Mouse (Mus musculus) embryonic facial prominence, embryonic 10.5 days (tissue): ENCODE data around the gene Gab1. TPM values are rescaled to one million over a fixed set of nuclear protein-coding genes. Genes with fewer than 3 reads are reported as not detected.

ENCODE experiments used
- DNase-seq: peaks from one replicate; pipeline ENCODE4 v3.0.0-alpha.2; 2017; ENCODE audit warnings: low spot score
- H3K27ac ChIP-seq: fragments of 300-500 bp; sonication (generic); replicated peaks from 2 replicates; pipeline ENCODE4 v1.5.1; 2016; ENCODE audit warnings: mild to moderate bottlenecking
- H3K27me3 ChIP-seq: fragments of 300-500 bp; sonication (generic); replicated peaks from 2 replicates; pipeline ENCODE4 v1.6.1; 2016; ENCODE audit warnings: low read depth, mild to moderate bottlenecking; ENCODE audit not compliant: poor library complexity, severe bottlenecking
- H3K36me3 ChIP-seq: fragments of 300-500 bp; sonication (generic); replicated peaks from 2 replicates; pipeline ENCODE4 v1.6.1; 2016; ENCODE audit warnings: mild to moderate bottlenecking, moderate library complexity
- H3K4me1 ChIP-seq: fragments of 300-500 bp; sonication (generic); 2 replicates; pipeline ENCODE4 v1.6.1; 2016
- H3K4me3 ChIP-seq: fragments of 300-500 bp; sonication (generic); 2 replicates; pipeline ENCODE4 v1.5.1; 2016; ENCODE audit warnings: mild to moderate bottlenecking, moderate library complexity
- H3K9me3 ChIP-seq: fragments of 300-500 bp; sonication (generic); 2 replicates; pipeline ENCODE4 v1.6.1; 2016; ENCODE audit warnings: mild to moderate bottlenecking
- WGBS: fragments of 180-500 bp; shearing (Covaris S2); methylation state at CpG from one replicate; pipeline ENCODE4 v1.1.7; 2016; 5-methylcytosine and 5-hydroxymethylcytosine counted together
- polyA plus RNA-seq: library from polyadenylated mRNA; unstranded; fragments of >200 nt; fragmentation: Nextera tagmentation; extraction: Ambion mirVana; gene quantifications from 2 replicates; pipeline ENCODE4 v1.2.1, GENCODE M21; 2016

The Gab1 gene
- polyA plus RNA-seq, 1 experiment from 2014 or later = 15.0 TPM

DNA sequence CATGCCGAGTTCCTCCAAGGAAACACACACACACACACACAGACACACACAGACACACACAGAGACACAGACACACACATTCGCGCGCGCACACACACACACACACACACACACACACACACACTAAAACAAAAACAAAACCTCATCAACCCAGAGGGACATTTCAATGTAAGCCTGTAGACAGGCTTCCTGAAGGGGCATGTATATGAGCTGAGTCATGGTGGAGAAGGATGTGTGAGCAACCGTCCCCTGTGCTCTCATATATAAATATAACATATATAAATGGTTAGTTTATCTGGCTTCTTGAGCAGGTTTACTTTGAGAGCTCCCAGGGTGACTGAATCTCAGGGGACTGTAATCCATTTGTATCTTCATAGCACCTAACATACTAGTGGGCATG is 91.0 kb downstream of the Gab1 start:
- WGBS = 90% methylated on average over 6 of the region's 6 CpGs
- Histone ChIP-seq H3K4me1 (peaks cover 5% of the 10 kb centered on the region; the same call in 1 of the 2 replicates), H3K27ac (no peak overlapping the region), H3K9me3 (no peaks in the 10 kb centered on the region), H3K36me3 (peaks cover 37% of the 10 kb centered on the region), H3K4me3 (no peak overlapping the region), H3K27me3 (no peaks in the 10 kb centered on the region)
- no peak for DNase-seq

DNA sequence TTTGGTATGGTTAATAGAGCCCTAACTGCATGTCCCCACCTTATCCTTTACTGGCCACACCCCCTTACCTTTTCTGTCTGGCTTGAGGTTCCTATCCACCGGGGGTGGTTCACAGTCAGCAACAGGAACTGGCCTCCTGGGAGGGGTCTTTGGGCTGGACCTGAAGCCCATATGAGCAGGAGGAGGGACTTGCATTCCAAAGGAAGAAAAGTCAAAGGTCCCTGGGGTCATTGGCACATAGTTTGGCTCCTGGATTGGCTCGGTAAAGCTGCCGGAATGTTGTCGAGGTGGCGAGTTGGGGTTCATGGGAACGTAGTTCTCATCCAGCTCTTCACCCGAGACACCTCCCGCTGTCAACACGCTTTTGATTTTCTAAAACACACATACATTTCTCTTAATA is 95.8 kb downstream of the Gab1 start:
- no peaks in the 10 kb centered on the region for H3K27me3 ChIP-seq
- H3K4me3 ChIP-seq = no peak overlapping the region
- H3K27ac ChIP-seq = no peak overlapping the region
- WGBS = 89% methylated on average over 9 of the region's 9 CpGs
- peaks cover 58% of the 10 kb centered on the region for H3K36me3 ChIP-seq
- no peaks in the 10 kb centered on the region for H3K4me1 ChIP-seq
- DNase-seq = no peak
- H3K9me3 ChIP-seq = no peaks in the 10 kb centered on the region

DNA sequence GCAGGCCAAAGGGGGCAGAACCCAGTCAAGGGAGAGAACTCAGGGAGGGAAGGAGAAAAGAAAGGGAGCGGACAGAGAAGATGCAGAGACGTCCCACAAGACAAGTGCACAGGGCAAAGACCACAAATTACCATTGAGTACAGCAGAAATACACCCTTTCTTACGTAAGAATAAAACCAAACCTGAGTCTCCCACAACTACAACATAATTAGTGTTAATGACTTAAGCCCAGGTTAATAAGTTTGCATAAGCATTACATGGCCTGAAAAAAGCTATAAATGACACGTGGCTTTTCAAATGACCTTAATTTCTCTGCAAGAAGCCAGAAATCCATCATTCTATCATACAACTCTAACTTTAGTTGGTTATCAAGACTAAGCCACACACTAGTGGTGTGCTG is 97.0 kb downstream of the Gab1 start:
- Histone ChIP-seq H3K27ac (no peak overlapping the region), H3K36me3 (peaks cover 62% of the 10 kb centered on the region), H3K9me3 (no peaks in the 10 kb centered on the region), H3K4me3 (no peak overlapping the region), H3K27me3 (no peaks in the 10 kb centered on the region), H3K4me1 (no peaks in the 10 kb centered on the region)
- WGBS = 83% methylated on average over 4 of the region's 4 CpGs
- DNase-seq = no peak

DNA sequence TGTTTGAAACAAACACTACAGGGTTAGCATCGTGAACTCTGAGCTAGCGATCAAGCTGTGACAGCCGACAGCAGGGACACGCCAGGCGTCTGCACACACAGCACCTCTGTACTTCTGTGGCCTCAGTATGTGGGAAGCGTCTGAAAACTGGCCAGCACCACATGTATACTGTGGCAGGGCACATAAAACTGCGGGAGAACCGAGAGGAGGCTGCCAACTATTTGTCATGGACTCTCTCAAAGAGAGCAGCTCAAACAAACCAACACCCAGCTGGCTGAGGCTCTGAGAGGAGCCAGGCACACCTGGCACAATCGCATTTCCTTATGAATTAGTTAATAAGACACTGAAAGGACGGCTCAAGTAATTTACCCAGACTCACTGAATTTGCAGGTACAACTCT is 99.0 kb downstream of the Gab1 start:
- Histone ChIP-seq H3K36me3 (peaks cover 75% of the 10 kb centered on the region), H3K27ac (no peak overlapping the region)
- 83% methylated on average over 10 of the region's 10 CpGs for WGBS

DNA sequence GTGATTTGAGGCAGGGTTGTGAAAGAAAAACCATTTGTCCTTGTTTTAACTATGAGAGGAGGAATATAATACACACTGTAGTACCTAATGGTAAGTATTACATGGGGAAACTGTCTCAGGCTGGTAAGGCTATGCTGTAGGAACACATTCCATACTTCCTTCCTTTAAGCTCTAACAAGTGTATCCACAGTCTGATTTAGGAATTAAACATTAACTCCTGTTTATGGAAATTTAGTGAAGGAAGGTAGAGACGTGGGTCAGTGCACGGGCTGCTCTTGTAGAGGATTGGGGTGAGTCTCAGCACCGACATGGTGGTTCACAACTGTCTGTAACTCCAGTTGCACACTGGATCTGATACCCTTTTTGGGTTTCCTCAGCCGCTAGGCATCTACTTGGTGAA is 100.0 kb downstream of the Gab1 start:
- Histone ChIP-seq H3K27ac (no peak overlapping the region), H3K36me3 (peaks cover 71% of the 10 kb centered on the region), H3K4me1 (no peaks in the 10 kb centered on the region), H3K27me3 (no peaks in the 10 kb centered on the region), H3K4me3 (no peak overlapping the region), H3K9me3 (no peaks in the 10 kb centered on the region)
- 92% methylated on average over 4 of the region's 4 CpGs for WGBS
- no peak for DNase-seq

More for the DNA sequence above, 99.0 kb downstream of the Gab1 start:
- Histone ChIP-seq H3K4me3 (no peak overlapping the region), H3K4me1 (no peaks in the 10 kb centered on the region), H3K9me3 (no peaks in the 10 kb centered on the region), H3K27me3 (no peaks in the 10 kb centered on the region)
- DNase-seq = no peak

DNA sequence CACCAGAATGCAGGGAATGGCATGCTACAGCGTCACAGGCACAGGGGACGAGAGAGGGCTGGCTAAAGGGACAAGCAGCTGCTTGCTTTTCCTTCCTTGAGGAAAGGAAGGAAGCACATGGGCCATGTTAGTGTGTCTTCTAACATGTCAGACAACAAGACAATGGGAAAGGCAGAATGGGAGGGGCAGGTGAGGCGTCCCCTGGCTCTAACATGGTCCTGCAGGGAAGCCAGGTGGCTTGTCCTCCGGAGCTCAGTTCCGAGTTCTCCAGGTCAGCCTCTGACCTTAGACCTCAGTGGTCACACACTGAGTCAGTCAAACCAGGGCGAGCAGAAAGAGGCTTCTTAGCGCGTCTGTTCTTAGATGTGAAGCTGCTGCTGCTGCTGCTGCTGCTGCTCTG is 103.9 kb downstream of the Gab1 start:
- no peaks in the 10 kb centered on the region for H3K9me3 ChIP-seq
- H3K4me1 ChIP-seq = no peaks in the 10 kb centered on the region
- no peaks in the 10 kb centered on the region for H3K27me3 ChIP-seq
- WGBS = 63% methylated on average over 8 of the region's 8 CpGs
- H3K4me3 ChIP-seq = no peak overlapping the region
- H3K27ac ChIP-seq = no peak overlapping the region
- DNase-seq = no peak
- H3K36me3 ChIP-seq = peaks cover 58% of the 10 kb centered on the region

DNA sequence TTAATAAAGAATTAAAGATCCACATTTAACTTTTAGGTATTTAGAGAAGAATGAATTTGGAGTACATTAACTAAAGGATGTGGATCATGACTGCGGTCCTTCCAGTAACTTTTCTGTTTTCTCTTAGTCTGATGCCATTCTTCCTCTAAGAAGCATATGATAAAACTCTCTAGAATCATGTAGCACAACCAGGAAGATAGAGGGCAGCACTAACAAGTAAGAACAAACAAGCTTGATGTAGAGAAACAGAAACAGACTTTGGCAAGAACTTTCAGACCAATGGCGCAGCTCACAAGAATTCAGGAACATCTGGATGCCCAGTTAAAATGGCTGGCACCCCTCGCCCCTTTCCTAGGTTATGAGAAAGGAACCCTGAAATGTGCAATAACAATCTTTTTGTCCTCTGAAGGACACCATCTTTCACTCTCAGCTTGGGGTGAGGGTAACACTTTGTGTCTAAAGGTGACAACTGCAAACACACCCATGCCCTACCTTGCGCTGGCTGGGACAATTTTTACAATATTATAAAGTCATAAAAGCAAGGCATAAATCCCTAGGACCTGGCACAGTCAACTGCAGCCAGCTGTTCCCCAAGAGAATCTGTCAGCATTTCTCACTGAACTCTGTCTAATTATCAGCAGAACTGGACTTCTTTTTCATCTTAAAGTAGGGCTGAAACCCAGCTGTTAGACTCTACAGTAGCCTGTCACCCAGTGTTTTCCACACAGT is 107.4 kb downstream of the Gab1 start:
- H3K4me3 ChIP-seq = no peak overlapping the region
- H3K9me3 ChIP-seq = no peaks in the 10 kb centered on the region
- peaks cover 72% of the 10 kb centered on the region for H3K36me3 ChIP-seq
- DNase-seq = no peak
- H3K27me3 ChIP-seq = no peaks in the 10 kb centered on the region
- H3K27ac ChIP-seq = no peak overlapping the region
- no peaks in the 10 kb centered on the region for H3K4me1 ChIP-seq
- 91% methylated on average over 4 of the region's 4 CpGs for WGBS

DNA sequence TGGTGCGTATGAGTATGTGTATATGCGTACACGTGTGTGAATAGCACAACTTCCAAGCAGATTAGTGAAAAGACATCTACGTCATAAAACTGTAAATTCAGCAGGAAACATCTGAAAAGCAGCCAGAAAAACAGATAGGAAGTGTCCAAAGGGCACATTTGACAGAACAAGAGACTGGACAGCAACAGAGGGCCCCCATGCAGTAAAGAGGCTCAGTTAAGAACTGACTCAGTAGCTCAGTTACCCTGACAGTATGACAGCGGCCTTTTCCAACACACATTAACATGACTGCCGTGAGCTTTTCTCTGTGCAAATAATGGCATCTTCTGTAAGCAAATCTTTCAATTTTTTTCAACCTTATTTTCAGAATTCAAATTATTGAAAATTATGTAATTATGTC is 111.9 kb downstream of the Gab1 start:
- Histone ChIP-seq H3K36me3 (peaks cover 74% of the 10 kb centered on the region), H3K4me3 (no peak overlapping the region), H3K4me1 (no peaks in the 10 kb centered on the region), H3K9me3 (no peaks in the 10 kb centered on the region), H3K27me3 (no peaks in the 10 kb centered on the region), H3K27ac (no peak overlapping the region)
- WGBS = 93% methylated on average over 6 of the region's 6 CpGs
- no peak for DNase-seq

DNA sequence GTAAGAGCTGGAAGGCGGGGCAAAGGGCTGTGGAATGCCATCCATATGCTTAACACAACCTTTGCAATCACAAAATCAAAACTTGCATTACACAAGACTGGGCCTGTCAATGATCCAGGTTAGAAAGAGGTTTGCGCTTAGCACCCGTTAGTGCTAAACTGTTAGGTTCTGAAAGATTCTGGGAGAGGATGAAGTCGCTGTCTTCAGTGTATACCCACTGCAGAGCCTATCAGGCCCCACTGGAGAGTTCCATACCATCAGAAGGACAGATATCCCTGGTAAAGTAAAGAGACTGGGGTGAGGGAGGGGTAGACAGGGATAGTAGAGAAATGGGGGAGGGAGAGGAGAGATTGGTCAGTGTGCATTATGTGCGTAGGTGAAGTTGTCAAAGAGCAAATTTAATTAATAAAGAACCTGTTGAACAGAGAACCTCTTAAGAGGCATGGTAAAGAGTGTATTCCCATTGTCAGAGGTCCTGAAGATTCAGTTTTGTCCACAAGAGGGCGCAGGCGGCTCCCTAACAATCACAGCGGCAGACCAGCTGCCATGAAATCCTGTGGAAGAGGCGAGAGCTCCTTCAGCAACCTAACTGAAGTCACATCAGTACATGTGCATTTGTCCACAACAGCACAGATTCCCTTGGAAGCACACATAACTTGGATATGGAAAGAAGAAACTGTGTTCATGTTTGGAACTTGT is 127.2 kb downstream of the Gab1 start:
- no peak overlapping the region for H3K4me3 ChIP-seq
- 32% methylated on average over 9 of the region's 9 CpGs for WGBS

DNA sequence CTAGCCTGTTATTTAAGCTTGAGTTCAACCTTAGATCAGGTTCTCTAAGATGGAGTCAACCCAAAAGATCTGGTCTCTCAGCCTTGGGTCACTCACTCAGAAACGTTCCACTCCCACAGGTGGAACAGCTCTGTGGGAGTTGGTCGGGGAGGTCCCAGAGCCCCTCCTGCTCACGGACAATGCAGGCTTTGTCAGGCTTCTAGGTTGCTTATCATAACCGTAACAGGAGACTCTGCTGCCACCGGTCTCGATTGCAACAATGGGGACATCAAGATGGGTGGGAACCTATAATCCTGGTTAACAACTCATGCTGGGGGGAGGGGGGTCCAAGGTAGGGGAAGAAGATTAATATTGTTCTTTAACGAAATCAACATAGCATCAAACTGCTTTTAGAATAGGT is 127.9 kb downstream of the Gab1 start:
- Histone ChIP-seq H3K4me3 (no peak overlapping the region), H3K27ac (no peak overlapping the region), H3K36me3 (no peaks in the 10 kb centered on the region), H3K27me3 (no peaks in the 10 kb centered on the region), H3K4me1 (no peaks in the 10 kb centered on the region), H3K9me3 (no peaks in the 10 kb centered on the region)
- no peak for DNase-seq
- 61% methylated on average over 7 of the region's 7 CpGs for WGBS

More for the DNA sequence above, 127.2 kb downstream of the Gab1 start:
- H3K27ac ChIP-seq = no peak overlapping the region
- no peaks in the 10 kb centered on the region for H3K27me3 ChIP-seq
- peak; percentile 84 for DNase-seq
- H3K9me3 ChIP-seq = no peaks in the 10 kb centered on the region
- H3K4me1 ChIP-seq = no peaks in the 10 kb centered on the region
- H3K36me3 ChIP-seq = no peaks in the 10 kb centered on the region

DNA sequence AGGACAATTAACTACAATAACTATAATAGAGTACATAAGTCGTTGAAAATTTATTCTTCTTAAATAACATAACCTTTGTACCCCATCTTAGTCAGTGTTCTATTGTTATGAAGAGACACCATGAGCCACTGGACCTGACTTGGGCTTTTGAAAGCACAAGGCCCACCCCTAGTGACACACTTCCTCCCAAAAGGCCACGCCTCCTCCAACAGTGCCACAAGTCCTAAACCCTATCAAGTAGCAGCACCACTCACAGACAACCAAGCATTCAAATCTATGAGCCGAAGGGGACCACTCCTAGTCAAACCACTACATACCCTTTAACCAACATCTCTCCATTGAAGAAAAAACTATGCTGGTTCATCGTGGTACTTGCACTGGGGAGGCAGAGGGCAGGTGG is 131.2 kb downstream of the Gab1 start:
- Histone ChIP-seq H3K9me3 (no peaks in the 10 kb centered on the region), H3K27ac (no peak overlapping the region), H3K27me3 (no peaks in the 10 kb centered on the region), H3K4me1 (no peaks in the 10 kb centered on the region), H3K36me3 (no peaks in the 10 kb centered on the region), H3K4me3 (no peak overlapping the region)
- 86% methylated on average over 4 of the region's 4 CpGs for WGBS
- no peak for DNase-seq

DNA sequence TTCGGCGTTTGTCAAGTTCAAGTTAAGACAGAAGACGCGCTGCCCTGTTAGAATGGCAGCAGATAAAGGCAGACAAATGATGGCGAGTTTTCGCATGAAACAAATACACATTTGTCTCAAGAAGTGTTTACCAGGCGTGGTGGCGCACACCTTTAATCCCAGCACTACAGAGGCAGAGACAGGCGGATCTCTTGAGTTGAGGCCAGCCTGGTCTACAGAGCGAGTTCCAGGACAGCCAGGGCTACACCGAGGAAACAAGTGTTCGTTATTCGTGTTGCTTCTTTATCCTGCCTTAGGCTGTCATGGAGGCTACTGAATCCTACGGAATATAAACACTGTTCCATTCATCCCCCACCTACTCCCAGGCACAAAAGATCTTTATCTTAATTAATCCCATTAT is 140.4 kb downstream of the Gab1 start:
- WGBS = 16% methylated on average over 14 of the region's 14 CpGs
- DNase-seq = no peak

More for the DNA sequence above, 140.4 kb downstream of the Gab1 start:
- Histone ChIP-seq H3K4me3 (peak overlapping the region; percentile 87), H3K27me3 (no peaks in the 10 kb centered on the region), H3K36me3 (peaks cover 15% of the 10 kb centered on the region), H3K9me3 (no peaks in the 10 kb centered on the region), H3K27ac (peak overlapping the region; percentile 85), H3K4me1 (peaks cover 10% of the 10 kb centered on the region)
